Mouse (Mus musculus): Measurements from ENCODE around the gene Ttll13.

Gene Ttll13

GRCm38 (mm10) chr7:80214459-80214858 is 31.7 kb upstream of the Ttll13 start:
- no peak for DNase-seq (ENCODE audit: low spot score in 2 of 2)

DNA sequence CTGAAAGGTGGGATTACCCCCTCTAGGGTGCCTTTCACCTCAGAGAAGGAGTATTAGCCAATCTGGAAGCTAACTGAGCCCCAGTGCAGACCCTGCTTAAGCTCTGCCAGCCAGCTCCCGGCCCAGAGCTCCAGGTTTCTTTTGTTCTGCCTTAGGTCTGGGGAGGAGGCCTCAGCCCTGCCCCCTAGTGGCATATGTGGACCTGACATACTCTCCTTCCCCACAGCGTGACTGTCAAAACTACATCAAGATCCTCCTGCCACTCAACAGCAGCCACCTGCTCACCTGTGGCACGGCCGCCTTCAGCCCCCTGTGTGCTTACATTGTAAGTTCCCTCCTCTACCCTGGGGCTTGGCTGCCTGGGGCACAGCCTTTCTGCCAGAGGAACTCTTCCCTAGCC is 30.8 kb upstream of the Ttll13 start:
- DNase-seq (ENCODE audit: low spot score in 2 of 2): peak; percentile 71 to 74

GRCm38 (mm10) chr7:80216566-80216965 is 29.6 kb upstream of the Ttll13 start:
- peak; percentile 29 to 41 for DNase-seq (ENCODE audit: low spot score in 2 of 2)

- no peak for DNase-seq (ENCODE audit: low spot score in 2 of 2)
These were observed 27.5 kb upstream of the Ttll13 start for GRCm38 (mm10) chr7:80218666-80219065.

DNA sequence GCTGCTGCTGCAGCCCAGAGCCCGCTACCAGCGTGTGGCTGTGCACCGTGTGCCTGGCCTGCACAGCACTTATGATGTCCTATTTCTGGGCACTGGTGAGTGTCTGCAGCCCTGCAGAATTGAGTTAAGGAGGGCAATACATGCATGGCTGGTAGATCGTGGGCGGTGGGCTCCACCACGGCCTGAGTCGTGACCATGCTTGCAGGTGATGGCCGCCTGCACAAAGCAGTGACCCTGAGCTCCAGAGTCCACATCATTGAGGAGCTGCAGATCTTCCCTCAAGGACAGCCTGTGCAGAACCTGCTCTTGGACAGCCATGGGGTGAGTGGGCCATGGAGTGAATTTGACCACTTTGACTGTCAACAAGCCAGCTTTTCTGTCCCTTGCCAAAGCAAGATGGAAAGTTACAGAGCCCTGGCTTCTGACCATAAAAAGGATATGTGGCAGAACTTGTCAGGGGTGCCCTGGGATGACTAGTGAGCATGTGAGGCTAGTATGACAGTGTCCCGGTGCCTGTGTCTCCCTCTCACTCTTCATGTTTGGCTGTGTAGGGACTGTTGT is 25.9 kb upstream of the Ttll13 start:
- no peak for DNase-seq (ENCODE audit: low spot score in 2 of 2)

- no peak for DNase-seq (ENCODE audit: low spot score in 2 of 2)
These were observed 24.9 kb upstream of the Ttll13 start for GRCm38 (mm10) chr7:80221179-80221750.

DNA sequence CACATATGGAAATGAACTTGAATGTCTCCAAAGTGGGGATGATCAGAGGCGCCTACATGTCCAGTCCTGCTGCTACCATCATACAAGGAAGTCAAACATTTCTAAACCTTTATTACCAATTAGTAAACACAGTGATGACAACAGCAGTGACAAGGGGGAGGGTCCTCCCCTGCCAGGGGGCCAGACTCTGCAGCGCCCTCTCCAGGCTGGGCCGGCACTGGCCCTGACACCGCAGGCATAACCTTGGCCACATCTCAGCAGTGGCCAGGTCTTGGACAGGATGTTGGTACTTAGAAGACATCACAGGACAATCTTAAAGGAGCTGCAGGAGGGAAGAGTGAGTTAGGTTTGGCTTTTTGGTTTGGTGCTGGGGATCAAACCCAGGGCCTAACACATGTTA is 19.1 kb upstream of the Ttll13 start:
- no peak for DNase-seq (ENCODE audit: low spot score in 2 of 2)

DNA sequence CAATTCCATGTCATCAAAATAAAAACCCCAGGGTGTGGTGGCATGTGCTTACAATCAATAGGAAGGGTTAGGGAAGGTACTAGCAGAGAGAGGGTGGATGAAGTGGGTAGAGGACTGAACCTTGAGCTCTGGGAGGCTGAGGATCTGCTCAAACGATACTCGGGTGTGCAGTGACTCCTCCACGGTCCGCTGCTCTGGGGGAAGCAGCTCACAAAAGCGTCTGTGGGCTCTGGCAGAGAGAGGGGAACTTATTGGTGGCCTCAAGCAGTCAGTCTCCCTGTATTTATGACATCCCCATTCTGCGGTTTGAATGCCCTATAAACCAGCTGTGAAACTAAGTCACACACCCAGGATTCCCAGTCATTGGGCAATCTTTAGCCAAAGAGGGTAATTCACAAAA is 16.0 kb upstream of the Ttll13 start:
- no peak for DNase-seq (ENCODE audit: low spot score in 2 of 2)

GRCm38 (mm10) chr7:80231971-80232488 is 14.1 kb upstream of the Ttll13 start:
- peak in 1 of 2 experiments; percentile 20 for DNase-seq (ENCODE audit: low spot score in 2 of 2)

GRCm38 (mm10) chr7:80232489-80233029 is 13.6 kb upstream of the Ttll13 start, which contains the start of the genes Cib1 and Gdpgp1:
Gene Cib1, minus strand, starts transcription at chr7:80232813.
Gene Gdpgp1, plus strand, starts transcription at chr7:80232865.
- peak; percentile 90 to 95 for DNase-seq (ENCODE audit: low spot score in 2 of 2)

DNA sequence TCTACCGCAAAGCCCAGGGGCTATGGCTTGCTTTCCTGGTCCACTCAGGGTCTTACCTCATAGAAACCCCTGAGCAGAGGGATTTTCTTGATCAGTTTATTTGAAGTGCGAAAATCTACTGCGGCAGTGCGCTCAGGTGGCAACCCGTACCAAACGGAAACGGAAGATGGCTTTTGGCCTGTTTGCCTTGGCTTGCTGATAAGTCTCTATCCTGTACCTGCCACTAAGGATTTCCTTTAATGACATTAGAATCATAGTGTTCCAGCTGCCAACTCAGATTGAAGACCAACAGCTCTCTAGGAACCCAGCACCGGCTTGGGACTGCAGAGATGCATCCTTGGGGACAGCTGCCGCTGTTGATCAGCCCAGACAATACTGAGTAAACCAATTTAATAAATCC is 12.4 kb upstream of the Ttll13 start:
- DNase-seq (ENCODE audit: low spot score in 2 of 2): no peak

DNA sequence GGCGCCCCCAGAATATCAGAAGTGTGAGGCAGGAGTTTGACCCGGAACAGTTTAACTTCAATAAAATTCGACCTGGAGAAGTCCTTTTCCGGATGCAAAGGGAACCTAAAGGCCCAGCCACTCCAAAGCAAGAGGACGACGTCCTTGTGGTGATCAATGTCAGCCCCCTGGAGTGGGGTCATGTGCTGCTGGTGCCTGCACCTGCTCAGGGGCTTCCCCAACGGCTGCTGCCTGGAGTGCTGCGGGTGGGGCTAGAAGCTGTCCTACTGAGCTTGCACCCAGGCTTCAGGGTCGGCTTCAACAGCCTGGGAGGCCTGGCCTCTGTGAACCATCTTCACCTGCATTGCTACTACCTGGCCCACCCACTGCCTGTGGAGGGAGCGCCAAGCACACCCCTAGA is 7.6 kb upstream of the Ttll13 start:
- no peak for DNase-seq (ENCODE audit: low spot score in 2 of 2)

DNA sequence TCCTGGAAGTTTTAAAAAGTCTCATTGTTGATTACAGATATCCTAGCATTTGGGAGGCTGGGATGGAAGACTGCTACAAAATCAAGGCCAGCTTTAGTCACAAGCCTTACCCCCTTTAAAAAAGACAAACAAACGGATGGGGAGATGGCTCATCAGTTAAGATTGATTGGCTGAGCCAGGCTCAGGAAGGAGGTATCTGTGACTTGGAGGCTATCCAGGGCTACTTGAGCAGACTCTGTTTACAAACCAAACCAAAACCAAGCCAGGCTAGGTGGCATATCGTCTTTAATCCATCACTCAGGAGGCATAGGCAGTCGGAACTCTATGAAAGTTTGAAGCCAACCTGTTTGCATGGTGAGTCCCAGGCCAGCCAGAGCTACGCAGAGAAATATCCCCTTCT is 4.5 kb upstream of the Ttll13 start:
- DNase-seq (ENCODE audit: low spot score in 2 of 2): no peak

GRCm38 (mm10) chr7:80244851-80245250 is 1.3 kb upstream of the Ttll13 start:
- no peak for DNase-seq (ENCODE audit: low spot score in 2 of 2)

DNA sequence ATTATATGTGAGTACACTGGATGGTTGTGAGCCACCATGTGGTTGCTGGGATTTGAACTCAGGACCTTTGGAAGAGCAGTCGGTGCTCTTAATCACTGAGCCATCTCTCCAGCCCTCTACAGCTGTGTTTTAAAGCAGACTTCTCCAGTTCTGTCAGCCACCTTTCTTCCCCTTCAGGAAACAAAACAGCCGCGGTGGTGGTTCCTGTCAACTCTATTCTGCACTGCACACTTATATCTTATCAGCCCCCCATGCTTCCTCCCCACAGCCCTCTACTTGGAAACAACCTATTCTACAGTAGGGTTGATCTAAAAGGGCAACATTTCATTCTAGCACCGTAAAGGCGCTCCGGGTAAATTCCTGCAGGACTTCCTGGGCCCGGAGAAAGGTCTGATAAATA is 683 bp downstream of the Ttll13 start:
- no peak for DNase-seq (ENCODE audit: low spot score in 2 of 2)

DNA sequence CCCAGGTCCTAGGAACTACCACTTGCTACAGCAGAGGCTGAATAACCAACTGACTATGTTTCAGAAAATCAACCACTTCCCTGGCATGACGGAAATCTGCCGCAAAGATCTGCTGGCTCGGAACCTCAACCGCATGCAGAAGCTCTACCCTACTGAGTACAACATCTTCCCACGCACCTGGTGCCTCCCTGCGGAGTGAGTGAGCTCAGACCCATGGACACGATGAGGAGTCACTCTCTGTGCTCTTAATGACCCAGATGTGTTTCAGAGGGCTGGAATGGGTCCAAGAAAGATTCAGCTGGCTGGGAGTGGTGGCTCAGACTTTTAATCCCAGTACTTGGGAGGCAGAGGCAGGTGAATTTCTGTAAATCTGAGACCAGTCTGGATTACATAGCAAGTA is 6.3 kb downstream of the Ttll13 start:
- DNase-seq (ENCODE audit: low spot score in 2 of 2): no peak

- DNase-seq (ENCODE audit: low spot score in 2 of 2): no peak
These were observed 6.7 kb downstream of the Ttll13 start for GRCm38 (mm10) chr7:80252886-80253285.

DNA sequence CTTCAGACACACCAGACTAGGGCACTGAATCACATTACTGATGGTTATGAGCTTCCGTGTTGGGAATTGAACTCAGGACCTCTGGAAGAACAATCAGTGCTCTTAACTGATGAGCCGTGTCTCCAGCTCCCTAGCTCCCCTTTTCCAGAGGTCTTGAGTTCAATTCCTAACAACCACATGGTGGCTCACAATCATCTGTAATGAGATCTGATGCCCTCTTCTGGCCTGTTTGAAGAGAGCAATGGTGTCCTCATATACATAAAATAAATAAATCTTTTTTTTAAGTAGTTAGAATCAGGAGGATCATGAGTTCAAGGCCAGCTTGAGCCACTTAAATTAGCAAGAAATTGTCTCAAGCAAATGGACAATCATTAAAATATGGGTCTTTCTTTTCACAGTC is 9.8 kb downstream of the Ttll13 start:
- DNase-seq (ENCODE audit: low spot score in 2 of 2): no peak

DNA sequence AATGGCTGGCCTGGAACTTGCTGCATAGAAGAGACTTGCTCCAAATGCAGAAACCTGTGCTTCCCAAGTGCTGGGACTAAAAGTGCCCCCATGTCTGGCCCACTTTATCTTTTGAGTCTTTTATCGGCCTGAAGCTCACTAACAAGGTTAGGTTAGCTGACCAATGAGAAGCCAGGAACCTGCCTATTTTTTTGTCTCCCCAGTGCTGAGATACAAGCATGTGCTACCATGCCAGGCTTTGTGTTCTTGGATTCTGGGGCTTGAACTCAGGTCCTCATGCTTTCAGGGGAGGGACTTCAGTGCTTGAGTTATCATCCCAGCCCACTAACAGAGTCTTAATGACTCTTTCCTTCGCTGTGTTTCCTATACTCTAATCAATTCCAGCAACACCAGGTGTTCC is 11.5 kb downstream of the Ttll13 start:
- DNase-seq (ENCODE audit: low spot score in 2 of 2): no peak

GRCm38 (mm10) chr7:80260625-80261371 is 14.6 kb downstream of the Ttll13 start, which contains the start of gene Ngrn:
Gene Ngrn, plus strand, starts transcription at chr7:80261215.
- peak; percentile 82 to 89 for DNase-seq (ENCODE audit: low spot score in 2 of 2)

DNA sequence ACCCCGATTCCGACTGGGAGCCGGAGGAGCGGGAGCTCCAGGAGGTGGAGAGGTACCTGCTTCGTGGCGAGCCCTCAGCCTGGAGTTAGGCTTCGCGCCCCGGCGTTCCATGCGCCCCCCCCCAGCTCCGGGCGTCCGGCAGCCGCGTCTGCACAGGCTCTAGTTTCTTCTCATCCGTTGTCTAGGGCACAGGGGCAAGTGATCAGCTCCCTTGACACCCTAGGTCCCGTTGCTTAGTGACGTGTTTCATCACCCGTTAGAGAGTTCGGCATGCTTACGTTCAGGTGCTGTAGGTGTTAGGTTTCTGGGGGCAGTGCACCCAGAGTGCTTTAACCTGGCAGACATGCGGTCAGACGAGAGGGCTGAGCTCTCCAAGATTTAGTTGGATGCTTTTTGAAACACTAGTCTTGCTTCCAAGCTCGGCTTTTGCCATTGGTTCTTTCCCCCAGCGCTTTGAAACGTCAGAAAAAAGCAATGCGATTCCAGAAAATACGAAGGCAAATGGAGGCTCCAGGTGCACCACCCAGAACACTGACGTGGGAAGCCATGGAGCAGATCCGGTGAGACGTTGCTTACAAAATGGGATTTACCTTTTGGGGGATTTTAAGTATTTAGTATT is 15.3 kb downstream of the Ttll13 start:
- DNase-seq (ENCODE audit: low spot score in 2 of 2): peak; percentile 19 to 26

- DNase-seq (ENCODE audit: low spot score in 2 of 2): no peak
These were observed 18.4 kb downstream of the Ttll13 start for GRCm38 (mm10) chr7:80264606-80265005.

Measured in frontal cortex, postnatal 36 days (tissue).